21 mouse cellular contexts compared by ENCODE assay signal in the genomic region with DNA sequence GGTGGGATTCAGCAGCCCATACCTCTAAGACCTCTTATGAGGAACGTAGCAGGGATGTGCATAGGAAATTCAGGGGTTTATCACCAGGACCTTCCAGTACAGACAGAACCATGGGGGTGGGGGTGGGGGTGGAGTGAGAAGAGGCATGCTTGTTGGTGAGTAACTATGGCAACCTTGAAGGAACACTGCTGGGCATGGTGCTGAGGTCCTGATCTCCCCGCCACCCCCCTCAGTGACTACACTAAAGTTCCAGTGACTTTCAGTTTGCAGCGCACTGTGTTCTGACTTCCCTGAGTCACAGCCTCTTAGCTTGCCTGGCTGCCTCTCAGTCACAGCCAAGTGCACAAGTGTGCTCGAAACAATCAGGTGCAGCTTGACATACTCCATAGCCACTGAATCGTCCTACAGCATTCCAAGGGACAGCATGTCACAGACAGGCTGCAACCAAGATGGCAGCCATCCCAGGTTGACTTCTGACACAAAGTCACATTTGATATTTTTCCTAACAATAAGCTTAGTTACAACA. TPM values are rescaled to one million over a fixed set of nuclear protein-coding genes. Genes with fewer than 3 reads are reported as not detected.
DNase-seq lines count a peak whose midpoint lies in the region; ATAC-seq lines count a peak whose summit lies in the region.
"Had no signal": no experiment of that assay in that cellular context is flagged by ENCODE, and none has a peak within 500 bp of the region (broad histone marks: within the 10 kb centered on the region; RNA-seq: fewer than 3 reads in every experiment).

No protein-coding gene starts in this region.

- no peaks in the 10 kb centered on the region for H3K36me3 ChIP-seq in heart, embryonic 12.5 days
- H3K36me3 ChIP-seq in kidney, embryonic 14.5 days (ENCODE audit: control insufficient read depth, insufficient read depth, low read length), result no peaks in the 10 kb centered on the region
- H3K36me3 ChIP-seq in midbrain, embryonic 12.5 days, result no peaks in the 10 kb centered on the region; the same call in 1 of the 2 replicates
- H3K36me3 ChIP-seq in midbrain, embryonic 11.5 days (ENCODE audit: control insufficient read depth, insufficient read depth, low read length), result no peaks in the 10 kb centered on the region
- H3K36me3 ChIP-seq in splenic B cell, adult 2 months (ENCODE audit: control insufficient read depth, insufficient read depth, low read length, poor library complexity, severe bottlenecking), result no peaks in the 10 kb centered on the region
- no peaks in the 10 kb centered on the region for H3K36me3 ChIP-seq in liver, embryonic 11.5 days (ENCODE audit: control insufficient read depth, insufficient read depth, low read length)
- H3K36me3 ChIP-seq: neural tube, embryonic 13.5 days had no signal

- ATAC-seq in heart, embryonic 12.5 days (ENCODE audit: insufficient number of reproducible peaks, low FRiP score), result 0 out of 2 replicates have a peak, but pooled peaks have one; percentile 45
- ATAC-seq in kidney, embryonic 14.5 days (ENCODE audit: low FRiP score, low TSS enrichment), result 0 out of 2 replicates have a peak, but pooled peaks have one; percentile 32
- peak; percentile 19; the same call in 1 of the 2 replicates for ATAC-seq in midbrain, embryonic 12.5 days (ENCODE audit: low FRiP score, low read depth)
- ATAC-seq in midbrain, embryonic 11.5 days (ENCODE audit: low FRiP score), result no peak
- no peak for ATAC-seq in liver, embryonic 11.5 days (replicated peaks; ENCODE audit: low FRiP score)
- ATAC-seq: hindbrain, embryonic 16.5 days; midbrain, embryonic 13.5 days had no signal

- no peak overlapping the region for H3K27ac ChIP-seq in heart, embryonic 12.5 days (ENCODE audit: poor library complexity, severe bottlenecking)
- H3K27ac ChIP-seq in kidney, embryonic 14.5 days (ENCODE audit: low read depth, low read length), result no peak overlapping the region
- H3K27ac ChIP-seq in midbrain, embryonic 12.5 days (replicated peaks), result no peak overlapping the region
- no peak overlapping the region for H3K27ac ChIP-seq in midbrain, embryonic 11.5 days (ENCODE audit: low read depth, low read length)
- no peak overlapping the region for H3K27ac ChIP-seq in liver, embryonic 11.5 days (ENCODE audit: low read depth, low read length)
- H3K27ac ChIP-seq: forebrain, embryonic 12.5 days; layer of hippocampus, adult 2 months; limb, embryonic 13.5 days; liver, embryonic 15.5 days; midbrain, embryonic 13.5 days; neural tube, embryonic 13.5 days had no signal

- no peak overlapping the region for H3K4me3 ChIP-seq in heart, embryonic 12.5 days
- H3K4me3 ChIP-seq in kidney, embryonic 14.5 days (ENCODE audit: low read length), result no peak overlapping the region
- H3K4me3 ChIP-seq in midbrain, embryonic 12.5 days, result no peak overlapping the region
- no peak overlapping the region for H3K4me3 ChIP-seq in midbrain, embryonic 11.5 days (ENCODE audit: low read depth, low read length)
- no peak overlapping the region for H3K4me3 ChIP-seq in liver, embryonic 11.5 days (ENCODE audit: low read depth, low read length)
- H3K4me3 ChIP-seq: forebrain, embryonic 12.5 days; layer of hippocampus, adult 2 months; limb, embryonic 13.5 days; liver, embryonic 15.5 days; midbrain, embryonic 13.5 days; neural tube, embryonic 13.5 days had no signal

- no peak overlapping the region for H3K9ac ChIP-seq in heart, embryonic 12.5 days
- no peak overlapping the region for H3K9ac ChIP-seq in kidney, embryonic 14.5 days (ENCODE audit: low read depth, low read length)
- H3K9ac ChIP-seq in midbrain, embryonic 12.5 days (replicated peaks), result no peak overlapping the region
- H3K9ac ChIP-seq in midbrain, embryonic 11.5 days (ENCODE audit: low read length), result no peak overlapping the region
- no peak overlapping the region for H3K9ac ChIP-seq in liver, embryonic 11.5 days (ENCODE audit: low read depth, low read length)
- H3K9ac ChIP-seq: forebrain, embryonic 12.5 days; limb, embryonic 13.5 days; liver, embryonic 15.5 days; midbrain, embryonic 13.5 days; neural tube, embryonic 13.5 days had no signal

- H3K4me1 ChIP-seq in heart, embryonic 12.5 days (replicated peaks), result peaks cover 2% of the 10 kb centered on the region; the same call in 1 of the 2 replicates
- H3K4me1 ChIP-seq in kidney, embryonic 14.5 days (ENCODE audit: control insufficient read depth, insufficient read depth, low read length), result no peaks in the 10 kb centered on the region
- no peaks in the 10 kb centered on the region for H3K4me1 ChIP-seq in midbrain, embryonic 12.5 days
- no peaks in the 10 kb centered on the region for H3K4me1 ChIP-seq in midbrain, embryonic 11.5 days (ENCODE audit: control insufficient read depth, insufficient read depth, low read length)
- H3K4me1 ChIP-seq in liver, embryonic 11.5 days (replicated peaks; ENCODE audit: control insufficient read depth, insufficient read depth, low read length), result no peaks in the 10 kb centered on the region
- H3K4me1 ChIP-seq: forebrain, embryonic 12.5 days; limb, embryonic 13.5 days; liver, embryonic 15.5 days; midbrain, embryonic 13.5 days; neural tube, embryonic 13.5 days had no signal

- DNase-seq in heart, adult 8-10 months (ENCODE audit: low spot score), result no peak
- DNase-seq in kidney, adult 11 months, result no peak
- DNase-seq in midbrain, embryonic 11.5 days (ENCODE audit: low spot score, missing footprints), result no peak
- DNase-seq in splenic B cell, adult 2 months (ENCODE audit: low read depth, low spot score), result peak; percentile 16
- no peak for DNase-seq in liver, embryonic 11.5 days (ENCODE audit: low spot score)
- DNase-seq: cerebellum, adult 2 months; heart, adult 11 months; kidney, adult 2 months; layer of hippocampus, postnatal 36 days; thymus, postnatal 4 days had no signal

- H3K9me3 ChIP-seq in heart, embryonic 12.5 days (replicated peaks), result no peaks in the 10 kb centered on the region
- H3K9me3 ChIP-seq in kidney, embryonic 14.5 days (ENCODE audit: control insufficient read depth, low read length), result no peaks in the 10 kb centered on the region
- no peaks in the 10 kb centered on the region for H3K9me3 ChIP-seq in midbrain, embryonic 12.5 days
- no peaks in the 10 kb centered on the region for H3K9me3 ChIP-seq in midbrain, embryonic 11.5 days (ENCODE audit: control insufficient read depth, low read length)
- H3K9me3 ChIP-seq in liver, embryonic 11.5 days (ENCODE audit: control insufficient read depth, low read length), result no peaks in the 10 kb centered on the region
- H3K9me3 ChIP-seq: forebrain, embryonic 12.5 days; limb, embryonic 13.5 days; liver, embryonic 15.5 days; midbrain, embryonic 13.5 days; neural tube, embryonic 13.5 days had no signal

- H3K4me2 ChIP-seq in heart, embryonic 12.5 days, result no peak overlapping the region
- H3K4me2 ChIP-seq in kidney, embryonic 14.5 days (replicated peaks; ENCODE audit: low read depth, low read length), result no peak overlapping the region
- no peak overlapping the region for H3K4me2 ChIP-seq in midbrain, embryonic 12.5 days (replicated peaks)
- H3K4me2 ChIP-seq in midbrain, embryonic 11.5 days, result no peak overlapping the region
- no peak overlapping the region for H3K4me2 ChIP-seq in liver, embryonic 11.5 days
- H3K4me2 ChIP-seq: forebrain, embryonic 12.5 days; limb, embryonic 13.5 days; liver, embryonic 15.5 days; midbrain, embryonic 13.5 days; neural tube, embryonic 13.5 days had no signal

- H3K27me3 ChIP-seq in heart, embryonic 12.5 days (replicated peaks), result no peaks in the 10 kb centered on the region
- H3K27me3 ChIP-seq in kidney, embryonic 14.5 days (ENCODE audit: control insufficient read depth, insufficient read depth, low read length), result no peaks in the 10 kb centered on the region
- no peaks in the 10 kb centered on the region for H3K27me3 ChIP-seq in midbrain, embryonic 12.5 days
- no peaks in the 10 kb centered on the region for H3K27me3 ChIP-seq in midbrain, embryonic 11.5 days (ENCODE audit: control insufficient read depth, insufficient read depth, low read length)
- no peaks in the 10 kb centered on the region for H3K27me3 ChIP-seq in splenic B cell, adult 2 months (ENCODE audit: control insufficient read depth, insufficient read depth, low read length, poor library complexity, severe bottlenecking)
- H3K27me3 ChIP-seq in liver, embryonic 11.5 days (replicated peaks; ENCODE audit: control insufficient read depth, insufficient read depth, low read length), result no peaks in the 10 kb centered on the region
- H3K27me3 ChIP-seq: forebrain, embryonic 12.5 days; limb, embryonic 13.5 days; liver, embryonic 15.5 days; midbrain, embryonic 13.5 days; neural tube, embryonic 13.5 days had no signal

- 64% methylated on average over 5 of the region's 5 CpGs for WGBS in heart, embryonic 12.5 days
- WGBS in kidney, embryonic 14.5 days, result 76% methylated on average over 5 of the region's 5 CpGs
- WGBS in midbrain, embryonic 12.5 days, result 76% methylated on average over 5 of the region's 5 CpGs
- WGBS in midbrain, embryonic 11.5 days, result 83% methylated on average over 5 of the region's 5 CpGs
- 82% methylated on average over 5 of the region's 5 CpGs for WGBS in liver, embryonic 11.5 days

RNA-seq across cellular contexts. Expression of a gene that starts 32.6 kb away (rescaled TPM):
- 1.5 and 1.8 TPM in 2 replicates for polyA plus RNA-seq in heart, embryonic 12.5 days (2016; fragmentation: Nextera tagmentation; extraction: Ambion mirVana)
- under 1 TPM in 1 of 4 experiments, not detected in 3; 0.17 TPM for total RNA-seq in heart, adult 8-10 months (2022)
- 7.3 and 7.7 TPM in 2 replicates for polyA plus RNA-seq in kidney, embryonic 14.5 days (2014; fragmentation: Nextera tagmentation; extraction: Ambion mirVana)
- polyA plus RNA-seq in midbrain, embryonic 12.5 days (2016; fragmentation: Nextera tagmentation; extraction: Ambion mirVana), result 5.9 and 7.1 TPM in 2 replicates
- 8.5 and 9.1 TPM in 2 replicates for polyA plus RNA-seq in midbrain, embryonic 11.5 days (2014; fragmentation: Nextera tagmentation; extraction: Ambion mirVana)
- 40.3 and 42.3 TPM in 2 replicates for polyA plus RNA-seq in liver, embryonic 11.5 days (2014; fragmentation: Nextera tagmentation; extraction: Ambion mirVana)
- total RNA-seq: adrenal gland, adult 18-20 months had no signal

Comparison
In these comparisons a context has a peak if more than half of its experiments do, and no peak if none do; other contexts are left out.
1. ATAC-seq: peak in heart, embryonic 12.5 days (single experiment), kidney, embryonic 14.5 days (single experiment) and midbrain, embryonic 12.5 days (single experiment); none in midbrain, embryonic 11.5 days (single experiment) and liver, embryonic 11.5 days (single experiment).